Mouse (Mus musculus): ENCODE data around the gene Gm45799. TPM values are rescaled to one million over a fixed set of nuclear protein-coding genes. Genes with fewer than 3 reads are reported as not detected.

The Gm45799 gene
- 37.9 and 39.9 TPM in 2 replicates for polyA plus RNA-seq (2015; fragmentation: Nextera tagmentation; extraction: Ambion mirVana)

GRCm38 (mm10) chr7:105640233-105640893 is at the start of gene Gm45799, which contains the start of gene Arfip2:
Gm45799 (plus strand) TSS chr7:105640552.
Arfip2 (minus strand) TSS chr7:105640416.

GRCm38 (mm10) chr7:105633127-105633800 is 7.1 kb upstream of the Gm45799 start, which contains the start of gene Trim3:
Trim3 (minus strand) TSS chr7:105633571.

GRCm38 (mm10) chr7:105639756-105640155 is 596 bp upstream of the Gm45799 start, which contains the start of gene Timm10b:
Timm10b (plus strand) TSS chr7:105640056.

GRCm38 (mm10) chr7:105650639-105651435 is 10.5 kb downstream of the Gm45799 start, which contains the start of gene Dnhd1:
Dnhd1 (plus strand) TSS chr7:105650827.

Other genes starting within 250 kb of the Gm45799 start
- gene Fam160a2, start 240.5 kb upstream of the Gm45799 start, polyA plus RNA-seq (2015; fragmentation: Nextera tagmentation; extraction: Ambion mirVana), result 18.4 and 19.4 TPM in 2 replicates
- gene Cnga4, start 236.0 kb upstream of the Gm45799 start, polyA plus RNA-seq (2015; fragmentation: Nextera tagmentation; extraction: Ambion mirVana), result 0.08 TPM in 1 of 2 replicates, not detected in the other
- not detected in 2 replicates for gene Cckbr, start 214.8 kb upstream of the Gm45799 start, polyA plus RNA-seq (2015; fragmentation: Nextera tagmentation; extraction: Ambion mirVana)
- gene Cavin3, start 158.3 kb upstream of the Gm45799 start, polyA plus RNA-seq (2015; fragmentation: Nextera tagmentation; extraction: Ambion mirVana), result 86.4 and 116 TPM in 2 replicates
- 41.9 and 44.7 TPM in 2 replicates for gene Smpd1, start 86.2 kb upstream of the Gm45799 start, polyA plus RNA-seq (2015; fragmentation: Nextera tagmentation; extraction: Ambion mirVana)
- gene Apbb1, start 58.9 kb upstream of the Gm45799 start, polyA plus RNA-seq (2015; fragmentation: Nextera tagmentation; extraction: Ambion mirVana), result 15.7 and 18.3 TPM in 2 replicates
- gene Hpx, start 40.4 kb upstream of the Gm45799 start, polyA plus RNA-seq (2015; fragmentation: Nextera tagmentation; extraction: Ambion mirVana), result 0.54 and 0.94 TPM in 2 replicates
- gene Trim3, start 7.0 kb upstream of the Gm45799 start, polyA plus RNA-seq (2015; fragmentation: Nextera tagmentation; extraction: Ambion mirVana), result 15.6 and 17.9 TPM in 2 replicates
- 179 and 197 TPM in 2 replicates for gene Timm10b, start 496 bp upstream of the Gm45799 start, polyA plus RNA-seq (2015; fragmentation: Nextera tagmentation; extraction: Ambion mirVana)
- gene Arfip2, start 136 bp upstream of the Gm45799 start, polyA plus RNA-seq (2015; fragmentation: Nextera tagmentation; extraction: Ambion mirVana), result 32.8 and 41.9 TPM in 2 replicates
- gene Dnhd1, start 10.3 kb downstream of the Gm45799 start, polyA plus RNA-seq (2015; fragmentation: Nextera tagmentation; extraction: Ambion mirVana), result 0.46 and 0.71 TPM in 2 replicates
- gene Ilk, start 96.0 kb downstream of the Gm45799 start, polyA plus RNA-seq (2015; fragmentation: Nextera tagmentation; extraction: Ambion mirVana), result 343 and 379 TPM in 2 replicates
- 16.4 and 21.1 TPM in 2 replicates for gene Rrp8, start 96.8 kb downstream of the Gm45799 start, polyA plus RNA-seq (2015; fragmentation: Nextera tagmentation; extraction: Ambion mirVana)
- gene Taf10, start 103.8 kb downstream of the Gm45799 start, polyA plus RNA-seq (2015; fragmentation: Nextera tagmentation; extraction: Ambion mirVana), result 75.4 and 75.7 TPM in 2 replicates
- 45.6 and 54.1 TPM in 2 replicates for gene Tpp1, start 111.7 kb downstream of the Gm45799 start, polyA plus RNA-seq (2015; fragmentation: Nextera tagmentation; extraction: Ambion mirVana)
- 3.5 TPM in 2 replicates for gene Dchs1, start 147.1 kb downstream of the Gm45799 start, polyA plus RNA-seq (2015; fragmentation: Nextera tagmentation; extraction: Ambion mirVana)
- 334 and 340 TPM in 2 replicates for gene Mrpl17, start 170.5 kb downstream of the Gm45799 start, polyA plus RNA-seq (2015; fragmentation: Nextera tagmentation; extraction: Ambion mirVana)

Measured in skeletal muscle tissue, postnatal 0 days (tissue).